Mouse (Mus musculus) neural tube, embryonic 11.5 days (tissue): ENCODE results near the gene Wdr48. TPM values are rescaled to one million over a fixed set of nuclear protein-coding genes. Genes with fewer than 3 reads are reported as not detected.

Source experiments
- polyA plus RNA-seq: library from polyadenylated mRNA; unstranded; fragments of >200 nt; fragmentation: Nextera tagmentation; extraction: Ambion mirVana; gene quantifications from 2 replicates; pipeline ENCODE4 v1.2.1, GENCODE M21; 2014

The Wdr48 gene
- polyA plus RNA-seq, 1 experiment from 2014 or later: 67.2 TPM

Other genes with a start within 250 kb of the Wdr48 start
- 0.38 and 0.62 TPM in 2 replicates for gene Scn10a, start 175.6 kb upstream of the Wdr48 start, polyA plus RNA-seq
- gene Scn11a, start 69.4 kb upstream of the Wdr48 start, polyA plus RNA-seq: 0.11 TPM in 1 of 2 replicates, not detected in the other
- gene Gorasp1, start 42.7 kb downstream of the Wdr48 start, polyA plus RNA-seq: 20.5 and 23.6 TPM in 2 replicates
- gene Ttc21a, start 42.7 kb downstream of the Wdr48 start, polyA plus RNA-seq: 0.23 and 0.34 TPM in 2 replicates
- gene Csrnp1, start 89.8 kb downstream of the Wdr48 start, polyA plus RNA-seq: 1.3 and 1.6 TPM in 2 replicates
- 0.32 and 0.33 TPM in 2 replicates for gene Xirp1, start 128.7 kb downstream of the Wdr48 start, polyA plus RNA-seq
- 2.7 and 2.9 TPM in 2 replicates for gene Cx3cr1, start 175.0 kb downstream of the Wdr48 start, polyA plus RNA-seq
- gene Ccr8, start 197.2 kb downstream of the Wdr48 start, polyA plus RNA-seq: not detected in 2 replicates
- gene Slc25a38, start 215.5 kb downstream of the Wdr48 start, polyA plus RNA-seq: 35.5 and 35.8 TPM in 2 replicates
- 1,461 and 1,514 TPM in 2 replicates for gene Rpsa, start 232.8 kb downstream of the Wdr48 start, polyA plus RNA-seq